Mouse (Mus musculus) bone marrow macrophage, adult 2 months (primary cell): Measurements from ENCODE around the gene 9230102O04Rik.

Experiments
- CTCF ChIP-seq: IDR thresholded peaks from 2 replicates; pipeline ENCODE4 v1.5.1; 2012; ENCODE audit warnings: low read depth, mild to moderate bottlenecking, low read length, moderate library complexity
- POLR2A ChIP-seq: IDR thresholded peaks from 2 replicates; pipeline ENCODE4 v1.6.1; 2012; ENCODE audit warnings: mild to moderate bottlenecking, low read depth, low read length, borderline replicate concordance

DNA sequence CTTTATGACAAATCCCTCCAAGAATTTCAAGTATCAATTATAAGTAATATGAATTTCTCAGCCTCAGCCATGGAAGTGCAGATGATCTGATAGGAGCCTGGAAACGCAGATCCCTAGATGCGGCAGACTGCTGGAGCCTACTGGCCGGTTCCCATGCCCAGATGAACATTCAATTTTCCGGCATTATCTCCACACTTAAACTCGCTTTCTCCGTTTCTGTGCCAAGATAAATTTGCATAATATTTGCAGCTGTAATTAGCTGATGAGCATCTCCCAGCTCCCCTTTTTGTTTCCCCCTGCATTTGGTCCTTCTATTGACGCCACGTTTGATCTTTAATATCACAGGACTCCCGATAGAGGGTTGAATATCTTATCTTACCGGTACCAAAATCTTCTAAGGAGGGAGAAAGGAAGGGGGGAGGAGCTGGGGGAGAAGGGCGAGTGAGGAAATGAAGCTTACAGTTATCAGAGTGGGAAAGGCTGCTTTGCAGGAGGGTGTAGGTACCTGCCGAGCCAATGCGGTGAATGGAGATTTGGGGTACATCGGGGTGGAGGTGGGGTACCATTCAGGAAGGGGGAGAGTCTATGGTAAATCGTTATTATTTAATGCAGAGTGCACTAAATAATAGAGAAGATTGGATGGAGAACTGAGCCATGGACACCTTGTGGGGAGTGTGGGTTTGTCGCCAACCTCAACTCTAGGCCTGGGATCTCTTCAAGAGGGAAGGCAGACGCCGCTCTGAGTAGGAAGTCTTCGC, 5.7 kb upstream of the 9230102O04Rik start:
- TF ChIP-seq POLR2A (no peak), CTCF (no peak)
